Mouse (Mus musculus) hindbrain, embryonic 11.5 days (tissue): ENCODE measurements at regions not wholly inside any gene's neighbourhood (a gene's known extent, or its start where the extent isn't known, plus 50 kb on each side); places are given as distances from the start of the nearest gene placed in this dataset.
A peak's percentile ranks its signal among the peaks of the same experiment; 100 is the strongest.

Experiments used
- ATAC-seq: fragments of 200-750 bp; cut with Nextera tagmentation; 2 replicates; pipeline ENCODE4 v1.8.0; 2017; ENCODE audit warnings: mild to moderate bottlenecking, moderate TSS enrichment, moderate library complexity; ENCODE audit not compliant: low FRiP score
- DNase-seq: peaks from one replicate; pipeline ENCODE4 v3.0.0-alpha.2; 2015; ENCODE audit warnings: low spot score
- H3K27ac ChIP-seq: fragments of 300-500 bp; sonication (generic); 2 replicates; pipeline ENCODE4 v1.5.1; 2014; ENCODE audit warnings: mild to moderate bottlenecking, low read depth, low read length
- H3K27me3 ChIP-seq: fragments of 300-500 bp; sonication (generic); 2 replicates; pipeline ENCODE4 v1.6.1; 2014; ENCODE audit warnings: mild to moderate bottlenecking, low read length, moderate library complexity, mixed read lengths; ENCODE audit not compliant: control insufficient read depth, insufficient read depth
- H3K36me3 ChIP-seq: fragments of 300-500 bp; sonication (generic); 2 replicates; pipeline ENCODE4 v1.6.1; 2014; ENCODE audit warnings: mild to moderate bottlenecking, low read length, moderate library complexity, mixed read lengths; ENCODE audit not compliant: control insufficient read depth, insufficient read depth
- H3K4me1 ChIP-seq: fragments of 300-500 bp; sonication (generic); replicated peaks from 2 replicates; pipeline ENCODE4 v1.6.1; 2014; ENCODE audit warnings: low read length, mixed read lengths; ENCODE audit not compliant: control insufficient read depth, insufficient read depth
- H3K4me2 ChIP-seq: fragments of 300-500 bp; sonication (generic); replicated peaks from 2 replicates; pipeline ENCODE4 v1.6.1; 2014; ENCODE audit warnings: mild to moderate bottlenecking, low read depth, low read length
- H3K4me3 ChIP-seq: fragments of 300-500 bp; sonication (generic); 2 replicates; pipeline ENCODE4 v1.5.1; 2014; ENCODE audit warnings: low read depth, low read length
- H3K9ac ChIP-seq: fragments of 300-500 bp; sonication (generic); 2 replicates; pipeline ENCODE4 v1.6.1; 2014; ENCODE audit warnings: low read depth, low read length
- H3K9me3 ChIP-seq: fragments of 300-500 bp; sonication (generic); 2 replicates; pipeline ENCODE4 v1.6.1; 2016; ENCODE audit warnings: low read length; ENCODE audit not compliant: control insufficient read depth
- WGBS: fragments of 180-500 bp; shearing (Covaris S2); extraction: QIAGEN DNeasy Blood & Tissue Kit; methylation state at CpG from one replicate; pipeline ENCODE4 v1.1.7; 2014; 5-methylcytosine and 5-hydroxymethylcytosine counted together

- Histone ChIP-seq H3K27me3 (no peaks in the 10 kb centered on the region), H3K36me3 (no peaks in the 10 kb centered on the region), H3K4me3 (no peak overlapping the region), H3K27ac (no peak overlapping the region), H3K9ac (no peak overlapping the region), H3K9me3 (no peaks in the 10 kb centered on the region), H3K4me1 (no peaks in the 10 kb centered on the region), H3K4me2 (no peak overlapping the region)
- DNase-seq: no peak
- ATAC-seq: no peak
- 94% methylated on average over 1 of the region's 1 CpGs for WGBS
Measured at GRCm38 (mm10) chr15:43926034-43926433, 3791.9 kb downstream of the 9330182O14Rik start.

- WGBS: 93% methylated on average over 1 of the region's 1 CpGs
- Histone ChIP-seq H3K4me3 (no peak overlapping the region), H3K27me3 (no peaks in the 10 kb centered on the region), H3K9me3 (no peaks in the 10 kb centered on the region), H3K27ac (no peak overlapping the region), H3K4me1 (no peaks in the 10 kb centered on the region), H3K4me2 (no peak overlapping the region), H3K36me3 (no peaks in the 10 kb centered on the region), H3K9ac (no peak overlapping the region)
- DNase-seq: no peak
- ATAC-seq: no peak
Measured at GRCm38 (mm10) chr15:43933608-43934007, 3799.4 kb downstream of the 9330182O14Rik start.

- Histone ChIP-seq H3K27me3 (no peaks in the 10 kb centered on the region), H3K4me2 (no peak overlapping the region), H3K9me3 (no peaks in the 10 kb centered on the region), H3K4me3 (no peak overlapping the region), H3K36me3 (no peaks in the 10 kb centered on the region), H3K4me1 (no peaks in the 10 kb centered on the region), H3K27ac (no peak overlapping the region), H3K9ac (no peak overlapping the region)
- WGBS: 68% methylated on average over 2 of the region's 2 CpGs
- no peak for DNase-seq
- ATAC-seq: no peak
Measured at GRCm38 (mm10) chr15:43940424-43940823, 3806.3 kb downstream of the 9330182O14Rik start.

GRCm38 (mm10) chr15:43940905-43941304, 3806.7 kb downstream of the 9330182O14Rik start:
- DNase-seq: no peak
- H3K4me1 ChIP-seq: no peaks in the 10 kb centered on the region
- H3K9ac ChIP-seq: no peak overlapping the region
- H3K36me3 ChIP-seq: no peaks in the 10 kb centered on the region
- no peaks in the 10 kb centered on the region for H3K9me3 ChIP-seq
- H3K4me2 ChIP-seq: no peak overlapping the region
- H3K4me3 ChIP-seq: no peak overlapping the region
- ATAC-seq: no peak
- no peaks in the 10 kb centered on the region for H3K27me3 ChIP-seq
- no peak overlapping the region for H3K27ac ChIP-seq
- 85% methylated on average over 4 of the region's 4 CpGs for WGBS

- no peaks in the 10 kb centered on the region for H3K9me3 ChIP-seq
- H3K9ac ChIP-seq: no peak overlapping the region
- no peaks in the 10 kb centered on the region for H3K27me3 ChIP-seq
- H3K27ac ChIP-seq: no peak overlapping the region
- H3K4me2 ChIP-seq: no peak overlapping the region
- no peak overlapping the region for H3K4me3 ChIP-seq
- DNase-seq (peak; percentile 14), ATAC-seq (peak; percentile 36; the same call in 1 of the 2 replicates)
- H3K36me3 ChIP-seq: no peaks in the 10 kb centered on the region
- H3K4me1 ChIP-seq: no peaks in the 10 kb centered on the region
- 52% methylated on average over 2 of the region's 2 CpGs for WGBS
Measured at GRCm38 (mm10) chr15:43942002-43942660, 3808.0 kb downstream of the 9330182O14Rik start.

GRCm38 (mm10) chr15:43984991-43985390, 3850.8 kb downstream of the 9330182O14Rik start:
- no peak overlapping the region for H3K4me3 ChIP-seq
- H3K9me3 ChIP-seq: no peaks in the 10 kb centered on the region
- DNase-seq (no peak), ATAC-seq (no peak)
- H3K9ac ChIP-seq: no peak overlapping the region
- H3K4me1 ChIP-seq: no peaks in the 10 kb centered on the region
- H3K27ac ChIP-seq: no peak overlapping the region
- H3K36me3 ChIP-seq: no peaks in the 10 kb centered on the region
- H3K4me2 ChIP-seq: no peak overlapping the region
- no peaks in the 10 kb centered on the region for H3K27me3 ChIP-seq

GRCm38 (mm10) chr15:43991229-43991628, 3857.1 kb downstream of the 9330182O14Rik start:
- ATAC-seq (no peak), DNase-seq (peak; percentile 42)
- Histone ChIP-seq H3K27me3 (no peaks in the 10 kb centered on the region), H3K27ac (no peak overlapping the region), H3K36me3 (no peaks in the 10 kb centered on the region), H3K4me3 (no peak overlapping the region), H3K4me1 (no peaks in the 10 kb centered on the region), H3K9me3 (no peaks in the 10 kb centered on the region), H3K9ac (no peak overlapping the region), H3K4me2 (no peak overlapping the region)
- 52% methylated on average over 1 of the region's 1 CpGs for WGBS

GRCm38 (mm10) chr15:43992936-43993335, 3858.8 kb downstream of the 9330182O14Rik start:
- no peaks in the 10 kb centered on the region for H3K36me3 ChIP-seq
- no peak overlapping the region for H3K27ac ChIP-seq
- no peak overlapping the region for H3K4me3 ChIP-seq
- no peaks in the 10 kb centered on the region for H3K27me3 ChIP-seq
- ATAC-seq: no peak
- H3K4me1 ChIP-seq: no peaks in the 10 kb centered on the region
- DNase-seq: no peak
- H3K4me2 ChIP-seq: no peak overlapping the region
- H3K9me3 ChIP-seq: no peaks in the 10 kb centered on the region
- no peak overlapping the region for H3K9ac ChIP-seq

GRCm38 (mm10) chr15:44026468-44027028, 3892.4 kb downstream of the 9330182O14Rik start:
- Histone ChIP-seq H3K36me3 (no peaks in the 10 kb centered on the region), H3K27me3 (no peaks in the 10 kb centered on the region), H3K9ac (no peak overlapping the region), H3K27ac (no peak overlapping the region), H3K9me3 (no peaks in the 10 kb centered on the region), H3K4me3 (no peak overlapping the region), H3K4me1 (no peaks in the 10 kb centered on the region), H3K4me2 (no peak overlapping the region)
- 66% methylated on average over 6 of the region's 6 CpGs for WGBS
- DNase-seq: no peak
- ATAC-seq: no peak
